Mouse (Mus musculus): ENCODE results near the gene Cenpv.

DNA sequence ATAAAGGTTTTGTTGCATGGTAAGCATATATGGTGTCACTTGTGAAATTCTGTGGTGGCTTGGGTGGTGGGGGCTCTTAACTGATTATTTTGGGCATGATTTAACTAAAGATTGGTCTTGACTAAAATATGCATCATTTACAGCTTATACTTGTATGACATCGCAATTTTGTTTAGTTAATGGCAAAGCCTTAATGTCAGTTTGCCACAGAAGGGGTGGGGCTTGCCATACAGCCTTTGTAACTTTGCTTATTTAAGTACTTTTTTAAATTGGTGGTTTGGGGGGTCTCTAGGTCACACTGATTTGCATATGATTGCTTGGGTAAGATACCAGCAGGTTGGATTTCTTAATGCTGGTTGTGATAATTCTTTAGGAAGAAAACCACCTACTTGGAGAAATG lies 14.1 kb upstream of the Cenpv start:
- TF ChIP-seq CTCF (IDR thresholded peaks at IDR 0.05; ENCODE audit: low read depth, low read length) (no peak), POLR2A (IDR thresholded peaks at IDR 0.05; ENCODE audit: borderline replicate concordance, low read depth, low read length) (no peak)

Data from bone marrow macrophage, adult 2 months (primary cell).